Mouse (Mus musculus): ENCODE measurements around the gene Ptger3. TPM values are rescaled to one million over a fixed set of nuclear protein-coding genes. Genes with fewer than 3 reads are reported as not detected.

Ptger3 gene
- polyA plus RNA-seq (2015; fragmentation: Nextera tagmentation; extraction: Ambion mirVana): 8.2 and 9.7 TPM in 2 replicates

GRCm38 (mm10) chr3:157566725-157567565 is at the start of gene Ptger3:
TSS of gene Ptger3 (plus strand) at chr3:157566892.
- H3K36me3 ChIP-seq (ENCODE audit: control insufficient read depth, insufficient read depth, low read length): no peaks in the 10 kb centered on the region
- peaks cover 27% of the 10 kb centered on the region for H3K27me3 ChIP-seq (replicated peaks; ENCODE audit: control insufficient read depth, insufficient read depth, low read length)
- WGBS: under 1% methylated on average over 80 of the region's 84 CpGs
- H3K9me3 ChIP-seq (ENCODE audit: control insufficient read depth, low read length): no peaks in the 10 kb centered on the region
- peak; percentile 75 for ATAC-seq
- H3K9ac ChIP-seq (ENCODE audit: low read depth, low read length): peak within 1 kb of the TSS; percentile 60
- H3K4me2 ChIP-seq (ENCODE audit: low read length): peak within 1 kb of the TSS; percentile 94
- H3K4me3 ChIP-seq (ENCODE audit: low read length): peak within 1 kb of the TSS; percentile 51
- H3K4me1 ChIP-seq (ENCODE audit: control insufficient read depth, insufficient read depth, low read depth, low read length): peaks cover 11% of the 10 kb centered on the region
- no peak within 1 kb of the TSS for H3K27ac ChIP-seq (ENCODE audit: low read depth, low read length)

GRCm38 (mm10) chr3:157517992-157518391 is 48.7 kb upstream of the Ptger3 start:
- Histone ChIP-seq H3K9ac (ENCODE audit: low read depth, low read length) (no peak overlapping the region), H3K4me1 (ENCODE audit: control insufficient read depth, insufficient read depth, low read depth, low read length) (no peaks in the 10 kb centered on the region), H3K4me2 (ENCODE audit: low read length) (no peak overlapping the region), H3K27ac (ENCODE audit: low read depth, low read length) (no peak overlapping the region), H3K36me3 (ENCODE audit: control insufficient read depth, insufficient read depth, low read length) (no peaks in the 10 kb centered on the region), H3K4me3 (ENCODE audit: low read length) (no peak overlapping the region), H3K27me3 (replicated peaks; ENCODE audit: control insufficient read depth, insufficient read depth, low read length) (0 out of 2 replicates have a peak, but pooled peaks cover 3% of the 10 kb centered on the region), H3K9me3 (ENCODE audit: control insufficient read depth, low read length) (no peaks in the 10 kb centered on the region)
- WGBS: 72% methylated on average over 2 of the region's 2 CpGs
- ATAC-seq: no peak

GRCm38 (mm10) chr3:157520433-157520832 is 46.3 kb upstream of the Ptger3 start:
- no peak overlapping the region for H3K4me2 ChIP-seq (ENCODE audit: low read length)
- 0% methylated on average over 1 of the region's 1 CpGs for WGBS

DNA sequence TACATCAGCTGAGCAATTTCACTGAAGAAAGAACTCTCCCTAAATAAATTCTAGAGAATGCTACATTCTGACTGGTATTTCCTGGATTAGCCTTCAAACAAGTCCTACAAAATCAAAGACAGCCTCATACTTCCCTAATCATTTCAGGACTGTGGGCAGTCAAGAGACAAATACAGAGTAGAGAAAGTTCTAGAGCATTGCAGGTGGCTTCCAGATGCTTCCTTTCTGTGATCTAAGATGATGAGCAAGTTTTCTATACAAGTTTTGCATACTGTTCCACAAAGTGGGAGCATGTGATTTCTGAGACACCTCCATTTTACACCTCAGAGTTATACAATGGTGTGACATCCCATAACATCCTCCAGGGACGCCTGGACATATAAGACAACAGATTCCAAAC is 42.9 kb upstream of the Ptger3 start:
- H3K4me2 ChIP-seq (ENCODE audit: low read length): no peak overlapping the region
- peaks cover 7% of the 10 kb centered on the region for H3K27me3 ChIP-seq (replicated peaks; ENCODE audit: control insufficient read depth, insufficient read depth, low read length)
- H3K9ac ChIP-seq (ENCODE audit: low read depth, low read length): no peak overlapping the region
- no peak overlapping the region for H3K27ac ChIP-seq (ENCODE audit: low read depth, low read length)
- WGBS: 39% methylated on average over 1 of the region's 1 CpGs
- ATAC-seq: no peak
- no peak overlapping the region for H3K4me3 ChIP-seq (ENCODE audit: low read length)
- H3K36me3 ChIP-seq (ENCODE audit: control insufficient read depth, insufficient read depth, low read length): no peaks in the 10 kb centered on the region
- no peaks in the 10 kb centered on the region for H3K9me3 ChIP-seq (ENCODE audit: control insufficient read depth, low read length)
- H3K4me1 ChIP-seq (ENCODE audit: control insufficient read depth, insufficient read depth, low read depth, low read length): no peaks in the 10 kb centered on the region

More at GRCm38 (mm10) chr3:157520433-157520832, 46.3 kb upstream of the Ptger3 start:
- no peaks in the 10 kb centered on the region for H3K4me1 ChIP-seq (ENCODE audit: control insufficient read depth, insufficient read depth, low read depth, low read length)
- no peak overlapping the region for H3K27ac ChIP-seq (ENCODE audit: low read depth, low read length)
- H3K27me3 ChIP-seq (replicated peaks; ENCODE audit: control insufficient read depth, insufficient read depth, low read length): 0 out of 2 replicates have a peak, but pooled peaks cover 3% of the 10 kb centered on the region
- H3K9me3 ChIP-seq (ENCODE audit: control insufficient read depth, low read length): no peaks in the 10 kb centered on the region
- ATAC-seq: peak; percentile 80
- H3K36me3 ChIP-seq (ENCODE audit: control insufficient read depth, insufficient read depth, low read length): no peaks in the 10 kb centered on the region
- no peak overlapping the region for H3K4me3 ChIP-seq (ENCODE audit: low read length)
- H3K9ac ChIP-seq (ENCODE audit: low read depth, low read length): no peak overlapping the region

DNA sequence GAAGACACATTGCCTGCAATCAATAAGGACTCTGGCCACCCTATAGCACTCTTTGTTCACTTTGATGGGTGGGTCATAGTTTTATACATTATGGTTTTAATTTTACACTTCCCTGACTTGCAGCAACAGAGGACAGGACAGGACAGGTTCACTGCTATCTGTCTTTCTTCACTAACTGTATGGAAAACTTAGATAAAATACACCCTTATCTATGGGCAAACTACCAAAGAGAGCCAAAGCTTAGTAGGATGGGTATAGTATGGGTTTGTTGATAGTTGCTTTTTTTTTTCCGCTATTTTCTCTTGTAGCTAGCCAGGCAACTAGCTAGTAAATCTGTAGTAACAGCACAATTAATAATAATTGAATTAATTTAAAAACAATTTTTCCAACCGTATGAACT is 35.1 kb upstream of the Ptger3 start:
- Histone ChIP-seq H3K4me3 (ENCODE audit: low read length) (no peak overlapping the region), H3K36me3 (ENCODE audit: control insufficient read depth, insufficient read depth, low read length) (no peaks in the 10 kb centered on the region), H3K9me3 (ENCODE audit: control insufficient read depth, low read length) (no peaks in the 10 kb centered on the region), H3K4me2 (ENCODE audit: low read length) (no peak overlapping the region), H3K4me1 (ENCODE audit: control insufficient read depth, insufficient read depth, low read depth, low read length) (peaks cover 8% of the 10 kb centered on the region), H3K9ac (ENCODE audit: low read depth, low read length) (no peak overlapping the region), H3K27me3 (replicated peaks; ENCODE audit: control insufficient read depth, insufficient read depth, low read length) (peaks cover 26% of the 10 kb centered on the region), H3K27ac (ENCODE audit: low read depth, low read length) (no peak overlapping the region)
- ATAC-seq: no peak
- 70% methylated on average over 2 of the region's 2 CpGs for WGBS

GRCm38 (mm10) chr3:157533964-157534785 is 32.5 kb upstream of the Ptger3 start, which contains the start of gene Zranb2:
TSS of gene Zranb2 (plus strand) at chr3:157534160.
- peak within 1 kb of the TSS; percentile 58 for H3K4me2 ChIP-seq (ENCODE audit: low read length)
- peaks cover 4% of the 10 kb centered on the region; the same call in 1 of the 2 replicates for H3K36me3 ChIP-seq (ENCODE audit: control insufficient read depth, insufficient read depth, low read length)
- peak; percentile 97 for ATAC-seq
- peaks cover 8% of the 10 kb centered on the region for H3K4me1 ChIP-seq (ENCODE audit: control insufficient read depth, insufficient read depth, low read depth, low read length)
- H3K9ac ChIP-seq (ENCODE audit: low read depth, low read length): peak within 1 kb of the TSS; percentile 87
- peak within 1 kb of the TSS; percentile 99 for H3K27ac ChIP-seq (ENCODE audit: low read depth, low read length)
- WGBS: under 1% methylated on average over 89 of the region's 91 CpGs
- peak within 1 kb of the TSS; percentile 84 for H3K4me3 ChIP-seq (ENCODE audit: low read length)
- H3K27me3 ChIP-seq (replicated peaks; ENCODE audit: control insufficient read depth, insufficient read depth, low read length): peaks cover 22% of the 10 kb centered on the region
- no peaks in the 10 kb centered on the region for H3K9me3 ChIP-seq (ENCODE audit: control insufficient read depth, low read length)

- no peaks in the 10 kb centered on the region for H3K9me3 ChIP-seq (ENCODE audit: control insufficient read depth, low read length)
- peak overlapping the region; percentile 84 for H3K4me3 ChIP-seq (ENCODE audit: low read length)
- H3K27me3 ChIP-seq (replicated peaks; ENCODE audit: control insufficient read depth, insufficient read depth, low read length): peaks cover 19% of the 10 kb centered on the region
- 3% methylated on average over 15 of the region's 15 CpGs for WGBS
- peak overlapping the region; percentile 99 for H3K27ac ChIP-seq (ENCODE audit: low read depth, low read length)
- H3K4me2 ChIP-seq (ENCODE audit: low read length): peak overlapping the region; percentile 58
- peaks cover 8% of the 10 kb centered on the region for H3K36me3 ChIP-seq (ENCODE audit: control insufficient read depth, insufficient read depth, low read length)
- peak; percentile 16 for ATAC-seq
- H3K9ac ChIP-seq (ENCODE audit: low read depth, low read length): peak overlapping the region; percentile 87
- peaks cover 8% of the 10 kb centered on the region for H3K4me1 ChIP-seq (ENCODE audit: control insufficient read depth, insufficient read depth, low read depth, low read length)
Observed at GRCm38 (mm10) chr3:157534786-157535415, 31.8 kb upstream of the Ptger3 start.

DNA sequence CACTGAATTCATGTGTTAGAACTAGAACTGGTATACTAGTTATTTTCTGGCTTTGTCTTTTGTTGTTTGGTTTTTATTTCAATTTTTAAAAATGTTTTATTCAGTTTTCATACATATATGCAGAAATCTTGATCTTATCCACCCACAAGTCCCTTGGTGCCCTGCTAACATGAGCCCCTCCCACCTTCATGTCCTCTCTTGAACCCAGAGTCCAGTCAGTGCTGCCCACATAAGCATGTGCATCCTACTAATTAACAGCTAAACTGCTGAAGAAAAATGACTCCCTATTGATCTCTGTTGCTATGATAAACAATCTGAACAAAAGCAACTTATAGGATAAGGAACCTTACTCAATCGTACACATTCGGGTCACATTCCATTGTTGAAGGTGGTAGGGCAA is 17.4 kb upstream of the Ptger3 start:
- WGBS: 94% methylated on average over 2 of the region's 2 CpGs
- no peak overlapping the region for H3K4me2 ChIP-seq (ENCODE audit: low read length)
- no peaks in the 10 kb centered on the region for H3K4me1 ChIP-seq (ENCODE audit: control insufficient read depth, insufficient read depth, low read depth, low read length)
- ATAC-seq: no peak
- H3K9ac ChIP-seq (ENCODE audit: low read depth, low read length): no peak overlapping the region
- H3K27ac ChIP-seq (ENCODE audit: low read depth, low read length): no peak overlapping the region
- H3K27me3 ChIP-seq (replicated peaks; ENCODE audit: control insufficient read depth, insufficient read depth, low read length): no peaks in the 10 kb centered on the region
- H3K9me3 ChIP-seq (ENCODE audit: control insufficient read depth, low read length): no peaks in the 10 kb centered on the region
- H3K4me3 ChIP-seq (ENCODE audit: low read length): no peak overlapping the region
- peaks cover 19% of the 10 kb centered on the region for H3K36me3 ChIP-seq (ENCODE audit: control insufficient read depth, insufficient read depth, low read length)

Data from hindbrain, embryonic 16.5 days (tissue).